Mouse (Mus musculus) telencephalon, adult 2 months (tissue): Measurements from ENCODE around the gene Ostf1.

Experiments used
- DNase-seq: peaks from one replicate; pipeline ENCODE4 v3.0.0-alpha.2; 2011; ENCODE audit warnings: low read depth, low spot score

Gene Ostf1

GRCm38 (mm10) chr19:18646397-18646796, 14.8 kb upstream of the Ostf1 start:
- no peak for DNase-seq

DNA sequence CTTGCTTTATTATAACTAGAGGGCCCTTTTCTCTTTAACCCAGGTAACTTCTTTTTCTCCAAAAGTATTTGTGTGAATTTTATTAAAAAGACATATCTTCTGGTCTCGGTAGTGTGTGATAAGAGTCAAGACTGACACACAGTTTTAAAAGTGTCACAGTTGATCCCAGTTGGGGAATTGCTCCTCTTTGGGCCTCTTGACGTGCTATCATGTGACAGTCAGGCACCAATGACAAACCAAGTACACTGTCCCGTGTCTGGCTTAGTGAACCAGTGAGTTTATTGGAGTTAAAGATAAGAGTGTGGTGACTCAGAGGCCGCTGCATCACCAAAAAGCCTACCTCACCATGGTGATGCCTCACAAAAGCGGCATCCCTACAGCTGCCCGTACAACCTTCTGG, 12.5 kb upstream of the Ostf1 start:
- no peak for DNase-seq

DNA sequence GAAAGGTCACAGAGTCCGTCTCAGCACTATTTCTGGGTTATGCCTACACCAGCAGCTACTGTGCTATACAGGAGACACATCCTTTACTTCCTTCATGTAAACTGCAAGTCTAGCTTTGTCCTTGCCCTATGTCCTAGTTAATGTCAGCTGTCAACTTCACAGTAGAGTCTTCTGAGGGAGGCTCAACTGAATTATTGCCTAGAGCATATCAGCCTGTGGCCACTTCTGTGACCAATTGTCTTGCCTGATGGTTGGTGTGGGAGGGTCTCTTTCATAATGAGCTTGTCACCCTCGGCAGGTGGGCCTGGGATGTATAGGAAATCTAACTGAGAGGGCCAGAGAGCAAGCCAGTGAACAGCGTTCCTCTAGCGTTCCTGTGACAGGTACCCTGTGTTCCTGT, 11.8 kb upstream of the Ostf1 start:
- no peak for DNase-seq

GRCm38 (mm10) chr19:18641001-18641400, 9.4 kb upstream of the Ostf1 start:
- no peak for DNase-seq

DNA sequence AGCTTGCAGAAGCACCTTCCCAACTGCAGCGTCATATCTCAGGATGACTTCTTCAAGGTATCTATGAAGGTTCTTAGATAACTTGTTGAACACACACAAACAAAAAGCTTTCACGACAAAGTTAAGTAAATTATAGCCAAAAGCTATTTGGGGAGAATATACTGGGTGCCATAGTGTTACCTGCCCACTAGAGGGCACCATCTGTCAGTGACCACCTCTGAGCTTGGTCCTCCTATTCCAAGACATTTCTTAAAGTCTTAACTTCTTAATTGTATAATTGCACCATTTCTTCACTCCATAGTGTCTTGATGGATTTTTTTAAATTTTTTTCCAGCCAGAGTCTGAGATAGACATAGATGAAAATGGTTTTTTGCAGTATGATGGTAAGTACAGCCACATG, 7.9 kb upstream of the Ostf1 start:
- DNase-seq = no peak

- DNase-seq = no peak
Observed at GRCm38 (mm10) chr19:18638949-18639348, 7.3 kb upstream of the Ostf1 start.

DNA sequence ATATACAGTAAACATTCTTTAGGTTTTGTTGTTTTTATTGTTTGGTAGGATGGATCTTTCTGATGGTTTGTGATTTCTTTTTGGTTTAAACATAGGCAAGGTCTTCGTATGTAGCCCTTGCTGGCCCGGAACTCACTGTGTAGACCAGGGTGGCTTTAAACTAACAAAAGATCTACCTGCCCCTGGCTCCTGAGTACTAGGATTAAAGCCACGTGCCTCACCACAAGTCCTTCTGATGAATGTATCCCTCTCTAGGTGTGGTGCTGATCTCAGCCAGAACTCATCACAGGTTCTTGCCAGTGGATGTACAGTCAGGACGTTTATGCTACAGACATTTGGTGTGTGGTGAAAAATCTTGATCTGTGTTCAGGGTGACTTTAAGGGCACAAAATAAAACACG, 6.3 kb upstream of the Ostf1 start:
- DNase-seq = no peak

GRCm38 (mm10) chr19:18632231-18633185, 885 bp upstream of the Ostf1 start:
- no peak for DNase-seq

- no peak for DNase-seq
Observed at GRCm38 (mm10) chr19:18631161-18631643, 421 bp downstream of the Ostf1 start.

- DNase-seq = no peak
Observed at GRCm38 (mm10) chr19:18630221-18631119, 1.2 kb downstream of the Ostf1 start.

DNA sequence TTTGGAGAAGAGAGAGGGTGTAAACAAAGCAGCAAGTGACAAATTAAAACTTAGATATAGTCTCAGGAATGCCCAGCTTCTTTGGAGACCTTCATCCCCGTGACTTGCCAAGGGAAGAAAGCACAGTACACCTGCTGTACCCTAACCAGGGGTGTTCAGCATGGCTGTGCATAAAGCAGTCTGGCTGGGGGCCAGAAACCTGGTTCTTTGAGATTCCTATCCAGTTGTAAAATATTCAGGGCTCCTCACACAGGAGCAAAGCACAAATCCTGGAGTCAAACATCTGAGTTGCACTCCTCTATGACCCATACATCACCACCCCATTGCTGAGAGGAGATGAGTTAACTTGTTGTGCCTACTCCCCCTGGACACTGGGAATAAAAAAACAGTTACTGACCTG, 2.0 kb downstream of the Ostf1 start:
- DNase-seq = no peak

GRCm38 (mm10) chr19:18623894-18624293, 7.7 kb downstream of the Ostf1 start:
- no peak for DNase-seq

DNA sequence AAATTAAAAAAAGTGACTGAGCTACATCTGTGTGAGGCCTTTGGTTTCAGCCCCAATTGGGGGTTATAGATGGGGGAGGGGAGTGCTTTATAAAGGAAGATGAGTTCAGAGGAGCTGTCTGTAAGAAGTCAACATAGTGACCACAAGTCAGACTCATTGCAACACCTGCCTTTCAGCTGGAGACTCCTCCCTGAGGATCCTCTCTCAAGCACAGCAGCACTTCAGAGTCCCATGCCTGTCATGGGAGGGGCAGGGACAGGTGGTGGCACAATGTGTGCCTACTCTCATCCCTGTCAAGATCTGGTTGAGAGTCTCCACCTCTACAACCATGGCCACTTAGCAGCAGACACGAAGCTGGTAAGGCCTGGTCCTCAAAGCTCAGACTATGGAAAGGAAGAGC, 11.9 kb downstream of the Ostf1 start:
- no peak for DNase-seq

- no peak for DNase-seq
Observed at GRCm38 (mm10) chr19:18619060-18619459, 12.6 kb downstream of the Ostf1 start.

DNA sequence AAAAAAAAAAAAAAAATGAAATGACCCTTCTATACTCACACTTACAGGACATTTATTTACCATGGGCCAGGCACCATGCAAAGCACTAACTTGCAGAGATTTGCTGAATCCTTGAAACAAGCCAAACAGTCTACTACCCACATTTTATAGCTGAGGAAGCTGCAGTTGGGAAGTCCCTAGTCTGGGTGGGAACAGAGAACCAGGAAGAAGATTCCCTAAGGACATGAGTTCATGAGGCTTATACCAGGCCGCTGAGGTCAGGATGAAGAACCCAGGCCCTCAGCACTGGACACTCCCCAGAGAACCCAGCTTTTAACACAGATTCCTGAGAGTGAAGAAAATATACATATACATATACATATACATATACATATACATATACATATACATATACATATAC, 14.1 kb downstream of the Ostf1 start:
- no peak for DNase-seq

DNA sequence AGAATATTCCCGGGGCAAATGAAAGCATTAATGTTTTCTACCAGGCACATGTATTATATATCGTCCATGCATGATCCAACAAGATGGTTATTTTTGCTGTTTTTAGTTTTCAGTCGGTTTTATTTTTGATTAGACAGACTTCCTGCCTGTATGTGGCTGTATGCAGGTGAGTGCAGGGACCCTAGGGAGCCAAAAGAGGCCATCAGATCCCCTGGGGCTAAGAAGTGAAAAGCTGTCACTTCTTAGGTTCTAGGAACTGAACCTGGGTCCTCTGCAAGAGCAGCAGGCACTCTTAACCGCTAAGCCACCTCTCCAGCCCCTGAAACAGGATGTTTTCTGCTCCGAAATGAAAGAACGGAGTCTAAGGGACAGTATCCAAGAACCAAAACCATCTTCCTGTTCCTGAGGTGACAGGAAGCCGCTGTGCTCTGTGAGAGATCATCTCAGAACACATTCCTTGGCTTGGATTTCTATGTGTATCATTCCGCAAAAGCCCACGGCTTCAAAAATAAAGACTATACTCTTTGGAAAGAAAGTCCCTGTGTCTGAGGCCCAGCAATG, 15.9 kb downstream of the Ostf1 start:
- no peak for DNase-seq

DNA sequence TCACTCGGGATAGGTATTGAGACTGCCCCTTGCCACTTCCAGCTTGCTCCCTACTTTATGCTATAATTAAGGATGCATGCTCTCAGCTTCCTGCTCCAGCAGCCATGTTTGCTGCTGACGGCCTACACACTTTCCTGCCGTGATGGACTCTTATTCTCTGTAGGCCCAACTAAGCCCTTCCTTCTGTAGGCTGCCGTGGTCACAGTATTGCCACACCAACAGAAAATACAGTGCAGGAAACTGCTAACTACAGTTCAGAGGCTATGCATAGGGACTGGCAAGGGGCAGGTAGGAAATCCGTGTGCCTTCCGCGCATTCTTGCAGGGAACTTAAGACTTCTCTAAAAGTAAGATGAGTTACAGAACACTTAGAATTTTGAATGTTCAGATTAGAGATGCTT, 17.3 kb downstream of the Ostf1 start:
- DNase-seq = no peak

GRCm38 (mm10) chr19:18608975-18609374, 22.6 kb downstream of the Ostf1 start:
- DNase-seq = no peak

GRCm38 (mm10) chr19:18607907-18608306, 23.7 kb downstream of the Ostf1 start:
- DNase-seq = no peak

- DNase-seq = no peak
Observed at GRCm38 (mm10) chr19:18603011-18603410, 28.6 kb downstream of the Ostf1 start.

- no peak for DNase-seq
Observed at GRCm38 (mm10) chr19:18600611-18601010, 31.0 kb downstream of the Ostf1 start.

GRCm38 (mm10) chr19:18599650-18600049, 32.0 kb downstream of the Ostf1 start:
- DNase-seq = no peak
